Mouse (Mus musculus): ENCODE results near the gene Ccdc42. TPM values are rescaled to one million over a fixed set of nuclear protein-coding genes. Genes with fewer than 3 reads are reported as not detected.
A peak's percentile ranks its signal among the peaks of the same experiment; 100 is the strongest.

Ccdc42 gene
- 2.5 and 3.1 TPM in 2 replicates for polyA plus RNA-seq (2016; fragmentation: Nextera tagmentation; extraction: Ambion mirVana)

DNA sequence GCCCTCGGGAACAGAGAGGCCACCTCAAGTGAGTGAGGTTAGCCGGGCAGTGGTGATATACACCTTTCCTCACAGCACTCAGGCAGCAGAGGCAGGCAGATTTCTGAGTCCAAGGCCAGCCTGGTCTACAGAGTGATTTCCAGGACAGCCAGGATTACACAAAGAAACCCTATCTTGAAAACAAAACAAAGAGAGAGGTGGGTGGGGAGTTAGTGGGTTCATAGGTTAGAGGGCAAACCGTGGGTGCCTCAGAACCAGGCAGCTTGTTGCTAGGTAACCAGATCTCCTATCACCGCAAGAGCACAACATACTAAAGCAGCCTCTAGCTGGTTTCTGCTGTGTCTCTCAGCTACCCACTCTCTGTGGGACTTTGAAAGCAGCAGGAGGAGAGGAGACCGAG, at the start of gene Ccdc42:
Ccdc42 (plus strand) TSS at position 301 of the 400 bp plus-strand sequence.
- DNase-seq (ENCODE audit: low spot score): no peak
- H3K27ac ChIP-seq: 0 out of 2 replicates have a peak within 1 kb of the TSS, but pooled peaks have one; percentile 18
- no peaks in the 10 kb centered on the region for H3K27me3 ChIP-seq (ENCODE audit: insufficient read depth, poor library complexity, severe bottlenecking)
- H3K4me1 ChIP-seq (replicated peaks): peaks cover 35% of the 10 kb centered on the region
- no peaks in the 10 kb centered on the region for H3K36me3 ChIP-seq
- 60% methylated on average over 5 of the region's 5 CpGs for WGBS
- H3K9me3 ChIP-seq: no peaks in the 10 kb centered on the region
- no peak within 1 kb of the TSS for H3K4me3 ChIP-seq

DNA sequence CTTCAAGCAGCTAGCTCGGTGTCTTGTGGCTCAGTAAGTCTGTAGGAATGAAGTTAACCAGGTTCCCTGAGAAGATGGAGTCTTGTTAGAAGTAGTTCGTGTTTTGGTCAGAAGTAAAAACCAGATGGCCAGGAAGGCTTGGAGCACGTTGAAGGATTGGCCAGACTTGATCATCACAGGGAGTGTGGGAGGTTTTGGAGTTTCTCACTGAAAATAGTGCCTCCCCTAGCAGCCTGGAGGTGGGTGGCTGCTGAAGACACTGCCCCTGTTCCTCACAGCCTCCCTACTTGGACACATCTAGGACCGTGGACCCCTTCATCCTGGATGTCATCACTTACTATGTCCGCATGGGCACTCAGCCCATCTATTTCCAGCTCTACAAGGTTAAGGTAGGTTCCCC, 47.2 kb upstream of the Ccdc42 start:
- WGBS: 59% methylated on average over 5 of the region's 5 CpGs
- H3K27me3 ChIP-seq (ENCODE audit: insufficient read depth, poor library complexity, severe bottlenecking): peaks cover 8% of the 10 kb centered on the region; the same call in 1 of the 2 replicates
- no peak for DNase-seq (ENCODE audit: low spot score)

DNA sequence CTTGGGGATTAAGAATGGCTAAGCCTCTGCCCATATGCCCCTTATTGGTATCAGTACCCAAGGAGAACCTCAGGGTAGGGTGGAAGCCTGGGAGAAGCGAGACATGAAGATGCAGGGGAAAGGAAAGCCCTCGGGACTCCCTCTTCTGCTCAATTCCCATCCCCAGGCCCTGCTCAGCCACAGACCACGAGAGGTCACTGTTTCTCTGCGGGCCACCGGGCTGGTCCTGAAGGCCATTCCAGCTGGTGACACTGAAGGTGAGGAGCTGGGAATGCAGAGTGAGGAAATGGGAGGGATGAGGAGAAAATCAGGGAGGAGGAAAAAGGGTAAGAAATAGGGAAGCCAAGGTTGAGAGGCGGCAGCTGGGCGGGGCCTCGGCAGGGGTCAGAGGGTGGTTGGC, 42.3 kb upstream of the Ccdc42 start:
- 10% methylated on average over 8 of the region's 8 CpGs for WGBS
- Histone ChIP-seq H3K27me3 (ENCODE audit: insufficient read depth, poor library complexity, severe bottlenecking) (peaks cover 17% of the 10 kb centered on the region), H3K4me1 (replicated peaks) (0 out of 2 replicates have a peak, but pooled peaks cover 4% of the 10 kb centered on the region), H3K4me3 (no peak overlapping the region), H3K27ac (no peak overlapping the region), H3K9me3 (no peaks in the 10 kb centered on the region), H3K36me3 (no peaks in the 10 kb centered on the region)
- DNase-seq (ENCODE audit: low spot score): peak; percentile 31

More for the DNA sequence above, 47.2 kb upstream of the Ccdc42 start:
- H3K4me1 ChIP-seq (replicated peaks): peaks cover 7% of the 10 kb centered on the region
- no peak overlapping the region for H3K4me3 ChIP-seq
- H3K9me3 ChIP-seq: no peaks in the 10 kb centered on the region
- H3K36me3 ChIP-seq: no peaks in the 10 kb centered on the region
- no peak overlapping the region for H3K27ac ChIP-seq

DNA sequence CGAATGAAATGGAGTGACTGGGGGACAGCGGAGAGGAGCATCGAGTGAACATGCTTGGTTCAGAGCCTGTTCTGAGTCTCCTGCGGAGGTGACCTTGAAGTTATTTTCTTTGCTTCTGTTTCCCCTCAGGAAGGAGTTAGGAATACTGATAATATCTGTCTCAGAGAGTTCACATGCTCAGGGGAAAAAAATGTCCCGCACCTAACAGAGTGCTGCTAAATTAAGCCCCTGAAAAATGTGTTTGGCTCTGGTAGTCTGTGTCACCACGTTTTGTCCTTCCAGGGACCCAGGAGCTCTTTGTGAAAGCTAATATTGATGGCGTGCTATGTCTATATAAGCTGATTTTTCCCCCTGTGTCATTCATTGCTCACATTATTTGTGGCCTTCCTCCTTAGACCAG, 41.6 kb upstream of the Ccdc42 start:
- H3K27ac ChIP-seq: no peak overlapping the region
- H3K4me1 ChIP-seq (replicated peaks): 0 out of 2 replicates have a peak, but pooled peaks cover 4% of the 10 kb centered on the region
- 59% methylated on average over 7 of the region's 7 CpGs for WGBS
- peaks cover 17% of the 10 kb centered on the region for H3K27me3 ChIP-seq (ENCODE audit: insufficient read depth, poor library complexity, severe bottlenecking)
- no peaks in the 10 kb centered on the region for H3K36me3 ChIP-seq
- DNase-seq (ENCODE audit: low spot score): no peak
- no peaks in the 10 kb centered on the region for H3K9me3 ChIP-seq
- no peak overlapping the region for H3K4me3 ChIP-seq

DNA sequence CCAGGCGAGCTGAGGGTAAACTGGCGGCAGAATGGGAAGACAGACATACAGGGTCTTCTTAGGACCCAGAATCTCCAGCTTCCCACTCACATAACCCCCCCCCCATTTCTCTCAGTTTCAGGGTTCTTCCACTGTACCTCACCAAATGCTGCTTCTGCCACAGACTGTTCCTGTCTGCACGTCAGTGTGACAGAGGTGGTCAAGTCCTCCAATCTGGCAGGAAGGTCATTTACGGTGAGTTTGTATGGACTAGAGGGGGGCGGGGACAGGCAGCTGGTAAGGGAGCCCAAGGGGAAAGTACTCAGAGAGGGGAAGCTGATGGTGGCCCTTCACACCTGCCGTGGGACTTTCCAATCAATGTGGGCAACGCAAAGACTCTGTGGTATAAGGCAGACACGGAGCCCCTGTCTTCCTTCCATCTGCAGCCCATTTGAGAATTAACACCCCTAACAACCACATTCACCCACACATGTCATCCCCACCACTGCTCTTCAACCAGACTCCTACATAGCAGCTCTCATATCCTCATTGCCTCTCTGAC, 41.1 kb upstream of the Ccdc42 start:
- H3K27ac ChIP-seq: no peak overlapping the region
- no peak overlapping the region for H3K4me3 ChIP-seq
- H3K36me3 ChIP-seq: no peaks in the 10 kb centered on the region
- H3K27me3 ChIP-seq (ENCODE audit: insufficient read depth, poor library complexity, severe bottlenecking): peaks cover 17% of the 10 kb centered on the region
- no peak for DNase-seq (ENCODE audit: low spot score)
- 85% methylated on average over 8 of the region's 8 CpGs for WGBS
- 0 out of 2 replicates have a peak, but pooled peaks cover 4% of the 10 kb centered on the region for H3K4me1 ChIP-seq (replicated peaks)
- H3K9me3 ChIP-seq: no peaks in the 10 kb centered on the region

DNA sequence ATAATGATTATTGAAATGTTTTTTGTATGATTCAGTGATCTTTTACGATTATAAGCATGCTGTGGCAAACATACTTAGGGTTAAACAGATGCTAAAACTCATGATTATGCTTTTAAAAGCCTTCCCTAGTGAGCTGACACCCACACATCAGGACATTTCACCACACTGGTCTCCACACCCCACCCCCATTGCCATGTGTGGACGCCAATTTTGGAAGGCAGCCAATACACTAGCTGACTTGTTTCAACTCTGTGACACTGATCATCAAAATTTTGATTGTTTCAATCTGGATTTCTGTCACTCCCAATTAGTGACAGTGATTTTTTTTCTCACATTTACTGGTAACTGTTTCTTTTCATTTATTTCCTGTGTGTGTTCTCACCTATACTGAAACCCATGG, 39.3 kb upstream of the Ccdc42 start:
- Histone ChIP-seq H3K4me1 (replicated peaks) (0 out of 2 replicates have a peak, but pooled peaks cover 4% of the 10 kb centered on the region), H3K4me3 (no peak overlapping the region), H3K36me3 (no peaks in the 10 kb centered on the region), H3K27me3 (ENCODE audit: insufficient read depth, poor library complexity, severe bottlenecking) (peaks cover 17% of the 10 kb centered on the region), H3K9me3 (no peaks in the 10 kb centered on the region), H3K27ac (no peak overlapping the region)
- WGBS: 73% methylated on average over 2 of the region's 2 CpGs
- DNase-seq (ENCODE audit: low spot score): no peak

DNA sequence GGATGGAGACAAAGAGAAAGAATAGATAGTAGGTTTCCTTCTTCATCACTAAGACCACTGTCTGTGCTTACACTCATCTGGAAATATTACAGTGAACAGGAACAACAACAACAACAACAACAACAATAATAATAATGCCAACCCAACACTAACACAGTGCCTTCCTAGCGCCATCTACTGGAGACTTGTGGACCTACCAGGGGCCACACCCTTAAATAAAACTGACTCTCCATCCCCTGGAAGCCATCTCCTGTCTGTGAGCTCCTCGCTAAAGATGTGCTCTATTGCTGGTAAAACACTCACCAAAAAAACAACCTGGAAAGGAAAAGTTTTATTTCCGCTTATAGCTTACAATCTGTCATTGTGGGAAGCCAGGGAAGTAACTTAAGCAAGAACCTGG, 37.2 kb upstream of the Ccdc42 start:
- WGBS: 44% methylated on average over 3 of the region's 3 CpGs
- DNase-seq (ENCODE audit: low spot score): no peak
- Histone ChIP-seq H3K4me1 (replicated peaks) (0 out of 2 replicates have a peak, but pooled peaks cover 4% of the 10 kb centered on the region), H3K27ac (no peak overlapping the region), H3K36me3 (no peaks in the 10 kb centered on the region), H3K27me3 (ENCODE audit: insufficient read depth, poor library complexity, severe bottlenecking) (peaks cover 9% of the 10 kb centered on the region), H3K9me3 (no peaks in the 10 kb centered on the region), H3K4me3 (no peak overlapping the region)

DNA sequence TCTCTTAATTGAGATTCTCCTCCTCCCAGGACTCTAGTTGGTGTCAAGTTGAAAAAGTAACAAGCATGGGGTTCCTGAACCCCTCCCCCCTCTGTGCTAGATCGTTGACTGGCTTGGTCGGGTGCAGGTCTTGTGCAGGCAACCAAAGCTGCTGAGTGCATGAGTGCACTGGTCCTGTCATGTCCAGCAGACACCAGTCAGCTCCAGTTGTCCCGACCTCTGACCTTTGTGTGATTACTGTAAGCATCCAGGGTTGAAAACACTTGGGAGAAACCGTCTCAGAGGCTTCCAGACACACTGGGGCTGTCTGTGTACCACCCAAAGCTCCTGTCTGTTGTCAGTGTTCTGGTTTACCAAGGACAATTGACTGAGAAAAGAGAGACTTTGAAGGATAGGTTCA, 36.5 kb upstream of the Ccdc42 start:
- no peak for DNase-seq (ENCODE audit: low spot score)
- Histone ChIP-seq H3K9me3 (no peaks in the 10 kb centered on the region), H3K27me3 (ENCODE audit: insufficient read depth, poor library complexity, severe bottlenecking) (peaks cover 11% of the 10 kb centered on the region), H3K36me3 (no peaks in the 10 kb centered on the region), H3K4me3 (no peak overlapping the region), H3K4me1 (replicated peaks) (no peaks in the 10 kb centered on the region), H3K27ac (no peak overlapping the region)
- 57% methylated on average over 4 of the region's 4 CpGs for WGBS

DNA sequence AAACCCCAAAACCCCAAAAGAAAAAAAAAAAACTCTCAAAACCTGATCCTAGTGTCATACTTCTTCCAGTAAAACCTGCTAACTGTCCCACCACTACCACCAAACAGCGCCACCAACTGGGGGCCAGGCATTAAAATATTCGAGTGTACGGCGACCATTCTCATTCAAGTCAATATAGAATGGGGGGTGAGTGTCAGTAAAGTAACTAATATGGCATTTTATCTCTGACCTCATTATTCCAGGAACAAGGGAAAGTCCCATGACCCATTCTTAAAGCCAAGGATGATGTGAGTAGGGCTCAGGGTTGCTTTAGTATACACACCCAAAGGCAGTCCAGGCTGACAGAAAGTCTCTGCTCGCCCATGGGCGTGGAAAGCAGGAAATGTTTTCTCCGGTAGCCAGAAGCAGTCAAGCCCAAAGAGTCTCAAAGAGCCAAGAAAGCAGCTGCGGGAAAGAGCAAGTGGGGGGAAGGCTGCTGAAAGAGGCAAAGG, 32.8 kb upstream of the Ccdc42 start:
- Histone ChIP-seq H3K27me3 (ENCODE audit: insufficient read depth, poor library complexity, severe bottlenecking) (peaks cover 27% of the 10 kb centered on the region), H3K4me1 (replicated peaks) (peaks cover 7% of the 10 kb centered on the region), H3K36me3 (no peaks in the 10 kb centered on the region), H3K27ac (no peak overlapping the region), H3K4me3 (no peak overlapping the region), H3K9me3 (no peaks in the 10 kb centered on the region)
- WGBS: 37% methylated on average over 8 of the region's 8 CpGs
- peak; percentile 35 for DNase-seq (ENCODE audit: low spot score)

DNA sequence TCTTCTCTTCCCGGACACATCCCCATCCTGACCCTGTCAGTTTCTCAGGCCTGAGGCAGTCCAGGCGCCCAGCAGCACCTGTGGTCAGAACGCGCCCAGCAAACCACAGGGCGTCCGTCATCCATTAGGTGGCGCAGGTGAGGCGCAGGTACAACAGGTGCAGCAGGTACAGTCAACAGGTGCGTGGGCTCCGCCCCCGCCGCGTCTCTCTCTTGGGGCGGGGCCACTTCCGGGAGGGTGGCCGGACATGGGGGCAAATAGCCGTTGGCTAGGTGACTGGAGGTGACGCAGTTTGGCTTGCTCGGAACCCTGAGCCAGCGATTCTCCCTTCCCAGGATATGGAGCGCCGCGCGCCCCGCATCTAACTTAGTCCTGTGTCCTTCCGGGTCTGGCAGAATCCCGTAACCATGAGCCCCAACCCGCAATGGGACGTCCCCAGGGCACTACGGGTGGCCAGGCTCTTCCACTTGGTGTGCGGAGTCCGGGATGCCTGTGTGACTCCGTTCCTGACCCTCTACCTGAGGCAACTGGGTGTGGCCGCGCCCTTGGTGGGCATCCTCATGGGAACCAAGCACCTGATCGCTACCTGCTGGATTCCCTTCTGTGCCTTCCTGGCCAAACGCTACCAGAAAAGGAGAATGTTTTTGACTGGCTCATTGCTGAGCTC, 30.8 kb upstream of the Ccdc42 start, which contains the start of gene Mfsd6l:
Mfsd6l (plus strand) TSS at position 269 of the 667 bp plus-strand sequence.
- no peaks in the 10 kb centered on the region for H3K36me3 ChIP-seq
- H3K27me3 ChIP-seq (ENCODE audit: insufficient read depth, poor library complexity, severe bottlenecking): peaks cover 27% of the 10 kb centered on the region
- peaks cover 7% of the 10 kb centered on the region for H3K4me1 ChIP-seq (replicated peaks)
- H3K27ac ChIP-seq: peak within 1 kb of the TSS; percentile 40; the same call in 1 of the 2 replicates
- H3K4me3 ChIP-seq: peak within 1 kb of the TSS; percentile 39
- DNase-seq (ENCODE audit: low spot score): peak; percentile 25
- WGBS: 7% methylated on average over 37 of the region's 37 CpGs
- H3K9me3 ChIP-seq: no peaks in the 10 kb centered on the region

DNA sequence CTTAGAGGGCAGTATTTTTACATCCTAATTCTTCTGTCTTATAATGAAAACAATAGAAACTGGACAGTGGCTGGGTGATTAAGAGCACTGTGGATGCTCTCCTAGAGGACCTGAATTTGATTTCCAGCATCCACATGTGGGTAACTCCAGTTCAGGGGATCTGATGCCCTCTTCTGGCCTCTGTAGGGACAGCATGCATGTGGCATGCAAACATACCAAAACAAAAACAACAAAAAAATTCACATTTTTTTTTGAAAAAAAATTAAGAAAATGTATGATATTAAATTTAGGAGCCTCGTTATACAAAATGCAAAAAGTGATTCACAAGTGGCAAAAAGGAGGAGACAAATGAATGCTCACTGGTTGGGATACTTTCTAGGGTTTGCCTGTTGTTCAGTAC, 27.3 kb upstream of the Ccdc42 start:
- DNase-seq (ENCODE audit: low spot score): no peak
- H3K27me3 ChIP-seq (ENCODE audit: insufficient read depth, poor library complexity, severe bottlenecking): peaks cover 27% of the 10 kb centered on the region
- no peak overlapping the region for H3K27ac ChIP-seq
- peaks cover 7% of the 10 kb centered on the region for H3K4me1 ChIP-seq (replicated peaks)
- no peaks in the 10 kb centered on the region for H3K36me3 ChIP-seq
- no peaks in the 10 kb centered on the region for H3K9me3 ChIP-seq
- H3K4me3 ChIP-seq: no peak overlapping the region
- 38% methylated on average over 1 of the region's 1 CpGs for WGBS

DNA sequence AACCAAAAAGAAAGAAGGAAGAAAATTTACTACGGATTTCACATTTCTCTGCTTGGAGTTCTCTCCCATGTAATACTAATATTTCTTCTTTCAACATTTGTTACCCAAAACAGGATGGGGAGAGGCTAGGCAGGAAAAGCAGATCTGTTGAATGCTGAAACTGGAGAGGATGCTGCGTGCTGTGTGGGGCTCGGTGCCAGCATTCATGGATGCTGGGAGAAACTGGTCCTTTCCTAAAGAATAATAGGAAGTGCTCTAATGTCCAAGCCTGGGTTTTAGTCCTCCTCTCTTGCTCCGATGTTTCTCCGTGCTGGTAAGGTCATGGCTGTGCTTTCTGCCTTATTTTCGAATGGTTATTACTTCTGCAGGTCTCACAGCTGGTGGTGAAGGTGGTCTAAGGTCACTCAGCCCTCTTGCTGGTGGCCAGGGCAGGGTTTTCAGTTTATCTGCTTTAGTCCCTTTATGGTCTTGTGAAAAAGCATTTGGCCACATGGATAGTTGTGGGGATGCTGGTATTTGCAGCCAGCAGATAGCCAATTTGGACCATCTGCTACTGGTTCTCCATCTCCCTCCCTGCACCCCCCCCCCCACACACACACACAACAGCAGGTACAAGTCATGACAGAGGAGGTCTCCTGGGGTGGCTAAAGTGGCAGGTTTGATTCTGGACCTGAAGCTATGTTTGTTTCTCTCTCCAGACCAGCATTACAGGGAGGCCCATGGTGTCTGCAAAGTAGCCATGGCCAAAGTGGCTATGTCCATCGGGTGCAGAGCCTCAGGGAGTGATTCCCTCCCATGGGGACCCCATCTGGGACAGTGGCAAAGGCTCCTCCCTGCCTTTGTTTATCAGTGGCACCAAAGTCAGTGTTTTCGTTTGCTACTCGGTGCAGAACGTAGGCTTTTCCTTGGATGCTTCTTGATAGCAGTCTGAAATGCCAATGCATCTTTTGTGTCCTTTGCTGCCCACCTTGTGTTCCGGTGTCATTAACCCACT, 24.6 kb upstream of the Ccdc42 start:
- Histone ChIP-seq H3K27me3 (ENCODE audit: insufficient read depth, poor library complexity, severe bottlenecking) (peaks cover 12% of the 10 kb centered on the region), H3K27ac (no peak overlapping the region), H3K4me1 (replicated peaks) (peaks cover 4% of the 10 kb centered on the region; the same call in 1 of the 2 replicates), H3K9me3 (no peaks in the 10 kb centered on the region), H3K36me3 (no peaks in the 10 kb centered on the region), H3K4me3 (no peak overlapping the region)
- 80% methylated on average over 11 of the region's 11 CpGs for WGBS
- no peak for DNase-seq (ENCODE audit: low spot score)
